Comparison of ENCODE assay signal across 8 mouse cellular contexts in the genomic region with DNA sequence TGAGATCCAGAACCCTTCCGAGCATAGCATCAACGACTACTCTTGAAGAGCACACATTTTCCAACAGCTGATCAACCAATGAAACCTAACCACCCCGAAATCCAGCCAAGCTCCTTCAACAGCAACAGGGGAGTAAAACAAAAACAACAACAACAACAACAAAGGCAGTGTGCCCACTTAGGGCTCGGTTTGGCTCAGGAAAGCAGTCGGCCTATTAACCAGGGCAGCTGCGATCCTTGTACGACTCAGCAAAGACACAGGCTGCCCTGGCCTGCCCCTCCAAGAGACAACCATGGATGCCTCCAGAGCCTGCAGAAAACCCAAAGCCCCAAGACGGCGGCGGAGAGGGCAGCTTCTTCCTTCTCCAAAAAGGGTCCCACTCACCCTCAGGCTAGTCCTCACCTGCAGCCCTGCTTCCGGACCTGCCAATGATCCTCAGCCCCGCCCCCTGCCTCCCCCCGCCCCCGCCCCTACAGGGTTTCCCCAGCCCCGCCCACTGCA. TPM values are rescaled to one million over a fixed set of nuclear protein-coding genes. Genes with fewer than 3 reads are reported as not detected.
DNase-seq lines count a peak whose midpoint lies in the region; ATAC-seq and TF ChIP-seq lines count a peak whose summit lies in the region.

No protein-coding gene starts in this region.

- intact Hi-C loops in gastrocnemius, adult 2 months (cut with DNase I): no loop called here
- intact Hi-C loops in gastrocnemius, postnatal 14 days (cut with DNase I; ENCODE audit: low total_unique reads): no loop called here

- DNase-seq in gastrocnemius, adult 2 months: no peak
- DNase-seq in gastrocnemius, postnatal 14 days: no peak
- DNase-seq in limb, embryonic 14.5 days (ENCODE audit: low spot score): no peak
- no peak for DNase-seq in gastrocnemius, postnatal 10 days

- H3K4me2 ChIP-seq in forebrain, embryonic 12.5 days: peak overlapping the region; percentile 87
- peak overlapping the region; percentile 71 for H3K4me2 ChIP-seq in limb, embryonic 14.5 days (replicated peaks; ENCODE audit: low read depth, low read length, severe bottlenecking)
- peak overlapping the region; percentile 68 for H3K4me2 ChIP-seq in stomach, embryonic 16.5 days (ENCODE audit: low read depth, low read length)

- H3K27me3 ChIP-seq in C2C12 (ENCODE audit: control insufficient read depth, insufficient read depth, insufficient read length): no peaks in the 10 kb centered on the region
- 0 out of 2 replicates have a peak, but pooled peaks cover 3% of the 10 kb centered on the region for H3K27me3 ChIP-seq in forebrain, embryonic 12.5 days
- H3K27me3 ChIP-seq in limb, embryonic 14.5 days (ENCODE audit: control insufficient read depth, insufficient read depth, low read length): no peaks in the 10 kb centered on the region
- H3K27me3 ChIP-seq in stomach, embryonic 16.5 days (ENCODE audit: control insufficient read depth, insufficient read depth, low read length): no peaks in the 10 kb centered on the region

- H3K4me3 ChIP-seq in gastrocnemius, adult 2 months: peak overlapping the region; percentile 86
- H3K4me3 ChIP-seq in C2C12 (ENCODE audit: insufficient read depth, poor library complexity, severe bottlenecking): peak overlapping the region; percentile 32
- peak overlapping the region; percentile 67 for H3K4me3 ChIP-seq in forebrain, embryonic 12.5 days (replicated peaks)
- H3K4me3 ChIP-seq in limb, embryonic 14.5 days (replicated peaks; ENCODE audit: low read length): peak overlapping the region; percentile 64
- peak overlapping the region; percentile 81 for H3K4me3 ChIP-seq in stomach, embryonic 16.5 days (replicated peaks; ENCODE audit: low read length)

- no peaks in the 10 kb centered on the region for H3K9me3 ChIP-seq in forebrain, embryonic 12.5 days
- no peaks in the 10 kb centered on the region for H3K9me3 ChIP-seq in limb, embryonic 14.5 days (ENCODE audit: control insufficient read depth, low read length)
- no peaks in the 10 kb centered on the region for H3K9me3 ChIP-seq in stomach, embryonic 16.5 days (replicated peaks; ENCODE audit: control insufficient read depth, low read length)

- H3K36me3 ChIP-seq in C2C12 (ENCODE audit: control insufficient read depth, insufficient read depth): no peaks in the 10 kb centered on the region
- 0 out of 2 replicates have a peak, but pooled peaks cover 5% of the 10 kb centered on the region for H3K36me3 ChIP-seq in forebrain, embryonic 12.5 days (replicated peaks)
- H3K36me3 ChIP-seq in limb, embryonic 14.5 days (ENCODE audit: control insufficient read depth, insufficient read depth, low read length): no peaks in the 10 kb centered on the region
- no peaks in the 10 kb centered on the region for H3K36me3 ChIP-seq in stomach, embryonic 16.5 days (ENCODE audit: control insufficient read depth, insufficient read depth, low read length)

- no peaks in the 10 kb centered on the region for H3K79me2 ChIP-seq in C2C12 (ENCODE audit: control insufficient read depth, insufficient read depth)

- peak overlapping the region; percentile 97 for H3K27ac ChIP-seq in gastrocnemius, adult 2 months
- peak overlapping the region; percentile 99 for H3K27ac ChIP-seq in forebrain, embryonic 12.5 days
- no peak overlapping the region for H3K27ac ChIP-seq in limb, embryonic 14.5 days (replicated peaks; ENCODE audit: low read depth, low read length)
- H3K27ac ChIP-seq in stomach, embryonic 16.5 days (ENCODE audit: low read length): peak overlapping the region; percentile 32; the same call in 1 of the 2 replicates

- no peak for TF ChIP-seq CTCF in gastrocnemius, adult 2 months (IDR thresholded peaks at IDR 0.05)
- no peak for TF ChIP-seq CTCF in C2C12 (IDR thresholded peaks at IDR 0.05; ENCODE audit: control insufficient read depth, insufficient read depth, insufficient read length)

- peaks cover 28% of the 10 kb centered on the region for H3K4me1 ChIP-seq in forebrain, embryonic 12.5 days
- no peaks in the 10 kb centered on the region for H3K4me1 ChIP-seq in limb, embryonic 14.5 days (ENCODE audit: control insufficient read depth, insufficient read depth, low read length)
- peaks cover 18% of the 10 kb centered on the region for H3K4me1 ChIP-seq in stomach, embryonic 16.5 days (ENCODE audit: control insufficient read depth, insufficient read depth, low read length)

- no peak for TF ChIP-seq POLR2A in limb, embryonic 14.5 days (IDR thresholded peaks at IDR 0.05; ENCODE audit: borderline replicate concordance, extremely low read depth, insufficient read depth, insufficient read length)

- H3ac ChIP-seq in C2C12 (ENCODE audit: control insufficient read depth, insufficient read length, low read depth): peak overlapping the region; percentile 35

- H3K79me3 ChIP-seq in C2C12 (ENCODE audit: low read depth): no peaks in the 10 kb centered on the region

- WGBS in forebrain, embryonic 12.5 days: 12% methylated on average over 15 of the region's 15 CpGs
- 11% methylated on average over 15 of the region's 15 CpGs for WGBS in limb, embryonic 14.5 days
- 10% methylated on average over 15 of the region's 15 CpGs for WGBS in stomach, embryonic 16.5 days

- H3K9ac ChIP-seq in forebrain, embryonic 12.5 days: peak overlapping the region; percentile 74
- H3K9ac ChIP-seq in limb, embryonic 14.5 days (ENCODE audit: low read depth, low read length, severe bottlenecking): 0 out of 2 replicates have a peak overlapping the region, but pooled peaks have one; percentile 53
- peak overlapping the region; percentile 31; the same call in 1 of the 2 replicates for H3K9ac ChIP-seq in stomach, embryonic 16.5 days (ENCODE audit: low read length)

- ATAC-seq in forebrain, embryonic 12.5 days (ENCODE audit: low FRiP score): peak; percentile 30
- ATAC-seq in limb, embryonic 14.5 days (ENCODE audit: low FRiP score, low read depth): no peak
- no peak for ATAC-seq in stomach, embryonic 16.5 days (ENCODE audit: insufficient read depth, low FRiP score)
- no peak for ATAC-seq in erythroid progenitor cell, adult 5-6 weeks (replicated peaks; ENCODE audit: low FRiP score, poor library complexity, severe bottlenecking)

TF ChIP-seq in C2C12, 6 proteins besides CTCF, POLR2A, EP300 and RAD21:
- TF ChIP-seq MYOD1 (IDR thresholded peaks at IDR 0.05; ENCODE audit: control insufficient read depth, insufficient read length, low read depth): no peak
- TF ChIP-seq MAX (IDR thresholded peaks at IDR 0.05): no peak
- no peak for TF ChIP-seq FOSL1 (IDR thresholded peaks at IDR 0.05; ENCODE audit: insufficient read depth, low read length, poor library complexity, severe bottlenecking)
- TF ChIP-seq MYOG (IDR thresholded peaks at IDR 0.05; ENCODE audit: control insufficient read depth, extremely low read depth, insufficient read length): no peak
- TF ChIP-seq USF1 (IDR thresholded peaks at IDR 0.05; ENCODE audit: low read depth): no peak
- no peak for TF ChIP-seq CEBPB (IDR thresholded peaks at IDR 0.05; ENCODE audit: low read depth)

RNA-seq across cellular contexts. Expression of gene Ralgps1, which starts 1.0 kb away (rescaled TPM):
- 1 to 10 TPM; 2.5 to 3.1 TPM for total RNA-seq in gastrocnemius, adult 2 months (2021)
- 1 to 10 TPM; 2.7 to 3.3 TPM for total RNA-seq in gastrocnemius, postnatal 14 days (2021)
- polyA plus RNA-seq in C2C12 (2012; fragmentation: generic; extraction: Trizol): 0.47 TPM
- polyA plus RNA-seq in forebrain, embryonic 12.5 days (2016; fragmentation: Nextera tagmentation; extraction: Ambion mirVana): 23.8 and 28.7 TPM in 2 replicates
- polyA plus RNA-seq in limb, embryonic 14.5 days (2012; rRNA removed): 5.4 and 6.4 TPM in 2 replicates
- 3.5 and 4.7 TPM in 2 replicates for polyA plus RNA-seq in limb, embryonic 14.5 days (2014; fragmentation: Nextera tagmentation; extraction: Ambion mirVana)
- 7.9 and 8.0 TPM in 2 replicates for polyA plus RNA-seq in stomach, embryonic 16.5 days (2015; fragmentation: Nextera tagmentation; extraction: Ambion mirVana)
- total RNA-seq in gastrocnemius, postnatal 10 days (2021): 1 to 10 TPM; 4.1 to 5.2 TPM
- 1.4 TPM in 1 of 2 replicates, not detected in the other for total RNA-seq in erythroid progenitor cell, adult 5-6 weeks (2015; ENCODE audit: low replicate concordance)
- total RNA-seq in erythroid progenitor cell, adult 5-6 weeks (2017; ENCODE audit: low replicate concordance): not detected in 2 replicates

Comparison
In these comparisons a context has a peak if more than half of its experiments do, and no peak if none do; other contexts are left out.
1. H3K4me3 ChIP-seq: peak in every context shown above with its lines; median percentile 86 in gastrocnemius, adult 2 months; 81 in stomach, embryonic 16.5 days; 67 in forebrain, embryonic 12.5 days; 64 in limb, embryonic 14.5 days; 32 in C2C12.